Mouse (Mus musculus): ENCODE results near the gene Cryga.

GRCm38 (mm10) chr1:65088567-65089356 lies 14.4 kb downstream of the Cryga start:
- no peak for TF ChIP-seq POLR2A (IDR thresholded peaks at IDR 0.05; ENCODE audit: control insufficient read depth, extremely low read depth, insufficient read depth, low read length, poor library complexity)
- TF ChIP-seq CTCF (IDR thresholded peaks at IDR 0.05; ENCODE audit: borderline replicate concordance, control insufficient read depth, extremely low read depth, insufficient read depth, low read length, poor library complexity), result no peak

All from thymus, adult 2 months (tissue).